Mouse (Mus musculus) left cerebral cortex, adult 6 months (tissue): Measurements from ENCODE around the gene Dnajc19. TPM values are rescaled to one million over a fixed set of nuclear protein-coding genes. Genes with fewer than 3 reads are reported as not detected.

ENCODE experiments used
- long read RNA-seq, 2 experiments: library from polyadenylated mRNA; unstranded; transcript quantifications; one replicate each; pipeline ENCODE4 v2.0.0; 2019 to 2020
- polyA plus RNA-seq: library from polyadenylated mRNA; unstranded; fragments of <200 nt; fragmentation: Nextera tagmentation; gene quantifications from 2 replicates; pipeline ENCODE4 v1.2.3, GENCODE M21; 2021

Dnajc19 gene
- 234 and 247 TPM in 2 replicates for polyA plus RNA-seq
- long read RNA-seq, experiment 1, transcript Dnajc19-203 (5 exons, 1,695 nt) = minor isoform, 5 of 61 reads
- long read RNA-seq, experiment 1, transcript Dnajc19-201 (6 exons, 2,499 nt) = major isoform, 26 of 61 reads
- long read RNA-seq, experiment 1, transcript Dnajc19-202 (6 exons, 659 nt) = minor isoform, 11 of 61 reads
- long read RNA-seq, experiment 1, partial matches to known transcripts = 4 of 61 reads
- long read RNA-seq, experiment 1, other reads (novel, unspliced or antisense) = 15 of 61 reads
- long read RNA-seq, experiment 2, transcript Dnajc19-201 (6 exons, 2,499 nt) = minor isoform, 15 of 170 reads
- long read RNA-seq, experiment 2, transcript Dnajc19-202 (6 exons, 659 nt) = major isoform, 136 of 170 reads
- long read RNA-seq, experiment 2, partial matches to known transcripts = 0 of 170 reads
- long read RNA-seq, experiment 2, other reads (novel, unspliced or antisense) = 16 of 170 reads

DNA sequence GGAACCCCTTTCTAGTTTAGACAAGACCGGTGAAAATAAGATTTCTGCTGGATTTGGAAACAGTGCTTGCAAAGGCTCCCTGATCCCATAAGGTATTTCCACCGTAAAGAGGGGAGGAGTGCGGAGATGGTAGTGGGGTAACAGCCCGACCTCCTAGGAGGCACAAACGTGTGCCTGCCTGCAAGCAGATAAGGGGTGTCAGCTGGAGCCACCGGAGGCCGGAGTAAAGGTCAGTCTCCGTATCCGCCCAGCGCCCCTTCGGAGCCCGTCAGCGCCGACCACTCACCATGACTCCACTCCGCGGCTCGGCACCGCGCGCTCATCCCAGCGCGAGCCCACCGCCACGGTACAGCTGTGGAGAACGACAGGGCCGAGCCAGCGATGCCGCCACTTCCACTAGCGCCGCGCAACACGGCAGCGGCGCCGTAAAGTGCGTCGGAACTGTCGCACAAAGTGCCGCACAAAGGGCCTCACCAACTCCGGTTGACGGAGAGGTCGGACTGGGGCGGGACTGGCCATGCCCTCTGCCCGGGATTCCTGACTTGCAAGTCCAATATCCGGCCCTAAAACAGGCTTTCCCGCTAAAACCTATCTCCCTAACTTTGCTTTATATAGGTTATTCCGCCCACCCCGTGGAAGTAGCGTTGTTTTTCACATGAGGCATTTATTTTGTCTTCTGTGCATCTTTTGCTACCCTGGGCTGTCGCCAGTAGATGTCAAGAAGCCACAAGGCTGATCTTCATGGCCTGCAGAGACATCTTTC, at the start of gene Dnajc19:
Dnajc19 (minus strand) TSS at position 422 of the 763 bp plus-strand sequence.

GRCm38 (mm10) chr3:34019540-34020381, 61.4 kb downstream of the Dnajc19 start, which contains the start of gene Fxr1:
Gene Fxr1 (plus strand): TSS chr3:34019943.

Other genes with a start within 250 kb of the Dnajc19 start
- gene Ccdc39, start 237.0 kb downstream of the Dnajc19 start, polyA plus RNA-seq = 3.7 and 5.3 TPM in 2 replicates
- 17.5 and 23.1 TPM in 2 replicates for gene Fxr1, start 61.4 kb downstream of the Dnajc19 start, polyA plus RNA-seq